Mouse (Mus musculus) brain, embryonic 14.5 days (tissue): Measurements from ENCODE around the gene Dsp.

ENCODE experiments used
- CTCF ChIP-seq: fragments of 200-500 bp; IDR thresholded peaks from 2 replicates; pipeline ENCODE4 v1.5.1; 2012; ENCODE audit warnings: inconsistent platforms, mild to moderate bottlenecking, moderate library complexity, borderline replicate concordance; ENCODE audit not compliant: insufficient read depth, insufficient read length; ENCODE audit errors: extremely low read depth
- POLR2A ChIP-seq: fragments of 200-500 bp; IDR thresholded peaks from 2 replicates; pipeline ENCODE4 v1.6.1; 2012; ENCODE audit warnings: mild to moderate bottlenecking, inconsistent platforms, borderline replicate concordance; ENCODE audit not compliant: poor library complexity, insufficient read depth, insufficient read length, severe bottlenecking; ENCODE audit errors: extremely low read depth

DNA sequence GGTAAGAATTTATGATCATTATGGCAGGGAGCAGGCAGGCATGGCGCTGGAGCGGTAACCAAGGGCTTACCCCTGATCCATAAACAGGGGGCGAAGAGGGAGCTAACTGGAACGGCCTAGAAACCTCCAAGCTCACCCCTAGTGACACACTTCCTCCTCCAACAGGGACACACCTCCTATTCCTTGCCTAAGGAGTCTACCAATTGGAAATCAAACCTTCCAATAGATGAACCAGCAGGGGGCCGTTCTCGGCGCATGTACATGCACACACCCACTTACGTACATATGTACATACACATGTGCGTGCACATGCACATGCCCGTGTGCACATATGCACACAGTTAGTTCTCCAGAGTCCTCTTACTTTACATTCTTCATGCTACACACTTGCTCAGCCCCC is 46.6 kb upstream of the Dsp start:
- no peak for TF ChIP-seq POLR2A
- TF ChIP-seq CTCF = no peak
